Mouse (Mus musculus) hindbrain, postnatal 0 days (tissue): Measurements from ENCODE around the gene Tgtp1. TPM values are rescaled to one million over a fixed set of nuclear protein-coding genes. Genes with fewer than 3 reads are reported as not detected.
"Not testable (repeated sequence)": the region's sequence is repeated elsewhere in the genome, so short reads cannot be mapped to it uniquely, and the experiment has no call there.

Source experiments
- ATAC-seq: fragments of 200-750 bp; cut with Nextera tagmentation; 2 replicates; pipeline ENCODE4 v1.8.0; 2017; ENCODE audit warnings: mild to moderate bottlenecking, moderate TSS enrichment, moderate library complexity
- DNase-seq: peaks from one replicate; pipeline ENCODE4 v3.0.0-alpha.2; 2015; ENCODE audit warnings: low spot score
- H3K27ac ChIP-seq: fragments of 300-500 bp; sonication (generic); 2 replicates; pipeline ENCODE4 v1.5.1; 2014; ENCODE audit warnings: mild to moderate bottlenecking
- H3K27me3 ChIP-seq: fragments of 300-500 bp; sonication (generic); 2 replicates; pipeline ENCODE4 v1.6.1; 2014; ENCODE audit warnings: low read length, mixed read lengths; ENCODE audit not compliant: insufficient read depth
- H3K36me3 ChIP-seq: fragments of 300-500 bp; sonication (generic); 2 replicates; pipeline ENCODE4 v1.6.1; 2014; ENCODE audit warnings: low read length, mixed read lengths; ENCODE audit not compliant: insufficient read depth
- H3K4me1 ChIP-seq: fragments of 300-500 bp; sonication (generic); 2 replicates; pipeline ENCODE4 v1.6.1; 2014; ENCODE audit warnings: antibody characterized with exemption, low read length, mixed read lengths; ENCODE audit not compliant: insufficient read depth
- H3K4me2 ChIP-seq: fragments of 300-500 bp; sonication (generic); 2 replicates; pipeline ENCODE4 v1.6.1; 2014; ENCODE audit warnings: low read depth, mild to moderate bottlenecking, low read length, moderate library complexity, mixed read lengths
- H3K4me3 ChIP-seq: fragments of 300-500 bp; sonication (generic); 2 replicates; pipeline ENCODE4 v1.5.1; 2014; ENCODE audit warnings: low read length
- H3K9ac ChIP-seq: fragments of 300-500 bp; sonication (generic); replicated peaks from 2 replicates; pipeline ENCODE4 v1.6.1; 2014; ENCODE audit warnings: mild to moderate bottlenecking, low read length, moderate library complexity, mixed read lengths
- H3K9me3 ChIP-seq: fragments of 300-500 bp; sonication (generic); 2 replicates; pipeline ENCODE4 v1.6.1; 2016; ENCODE audit warnings: low read length, mixed read lengths
- WGBS: fragments of 180-500 bp; shearing (Covaris S2); extraction: QIAGEN DNeasy Blood & Tissue Kit; methylation state at CpG from one replicate; pipeline ENCODE4 v1.1.7; 2014; 5-methylcytosine and 5-hydroxymethylcytosine counted together
- polyA plus RNA-seq: library from polyadenylated mRNA; unstranded; fragments of >200 nt; fragmentation: Nextera tagmentation; extraction: Ambion mirVana; gene quantifications from 2 replicates; pipeline ENCODE4 v1.2.1, GENCODE M21; 2015
- total RNA-seq: library from RNA; depleted of rRNA; stranded (reverse); fragments of >200 nt; gene quantifications from 2 replicates; pipeline ENCODE4 v1.2.3, GENCODE M21; 2014; rRNA removed

Tgtp1 gene
- total RNA-seq (not detected in 2 replicates), polyA plus RNA-seq (0.09 and 0.35 TPM in 2 replicates)

DNA sequence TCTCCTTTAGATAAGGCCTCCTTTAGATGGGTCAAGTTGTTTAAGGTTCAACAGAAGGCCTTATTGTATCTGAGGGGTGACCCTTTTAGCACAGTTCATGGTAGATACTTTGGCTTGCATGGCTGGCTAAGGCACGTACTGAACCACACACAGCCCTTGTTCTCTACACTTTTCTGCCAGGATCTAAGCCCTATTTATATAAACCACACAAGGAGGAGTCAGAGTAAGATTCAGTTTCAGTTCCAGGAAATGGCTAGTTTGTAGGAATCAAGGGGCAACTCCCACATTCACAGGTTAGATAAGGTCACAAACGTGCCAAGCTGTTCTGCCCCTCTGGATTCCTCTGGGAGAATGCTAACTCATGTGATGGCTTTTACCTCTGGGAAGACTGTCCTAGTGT is at the start of gene Tgtp1:
Tgtp1 (minus strand) TSS at position 155 of the 400 bp plus-strand sequence.
- DNase-seq, H3K27me3 ChIP-seq, H3K4me3 ChIP-seq, H3K36me3 ChIP-seq, H3K9ac ChIP-seq, H3K9me3 ChIP-seq, H3K4me1 ChIP-seq, H3K27ac ChIP-seq, ATAC-seq, H3K4me2 ChIP-seq: not testable (repeated sequence)
- 75% methylated on average over 2 of the region's 2 CpGs for WGBS

DNA sequence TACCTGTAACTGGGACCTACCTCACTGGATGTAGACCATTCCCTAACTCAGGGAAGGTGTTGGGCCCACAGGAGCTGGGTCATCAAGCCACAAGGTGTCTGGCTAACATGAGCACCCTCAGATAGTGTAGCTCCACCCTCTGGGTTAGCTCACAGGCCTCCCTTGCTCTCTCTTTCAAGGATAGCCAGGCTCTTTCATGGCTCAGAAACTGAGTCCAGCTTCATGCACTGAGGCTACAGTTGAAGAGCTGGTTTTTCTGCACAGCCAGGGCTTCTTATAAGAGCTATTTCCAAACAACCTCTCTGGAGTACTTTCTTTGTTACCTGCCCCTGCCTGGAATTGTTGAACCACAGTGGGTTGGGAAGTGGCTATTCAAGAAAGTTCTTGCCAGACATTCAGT is 18.1 kb upstream of the Tgtp1 start:
- H3K36me3 ChIP-seq, H3K4me3 ChIP-seq, H3K4me1 ChIP-seq, H3K27me3 ChIP-seq, H3K9ac ChIP-seq, DNase-seq, ATAC-seq, H3K27ac ChIP-seq, H3K4me2 ChIP-seq, H3K9me3 ChIP-seq: not testable (repeated sequence)

DNA sequence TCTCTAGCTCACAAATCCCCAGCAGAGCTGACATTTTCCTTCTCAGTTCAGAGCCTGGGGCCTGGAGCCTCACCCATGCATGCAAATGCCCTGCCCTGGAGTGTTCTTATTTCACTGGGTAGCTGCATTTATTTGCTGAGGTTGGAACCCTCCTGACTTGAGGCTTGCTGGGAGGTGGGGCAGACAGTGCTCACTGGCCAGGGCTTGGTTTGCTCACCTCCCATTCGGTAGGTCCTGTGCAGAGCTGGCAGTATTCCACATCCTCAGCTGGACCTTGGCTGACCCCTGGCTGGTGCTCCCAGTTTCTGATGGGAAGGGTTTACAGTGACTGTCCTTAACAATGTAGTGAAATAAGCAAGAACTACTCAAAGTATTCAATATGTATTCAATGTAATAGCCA is 12.8 kb upstream of the Tgtp1 start:
- not testable (repeated sequence) for H3K9me3 ChIP-seq, ATAC-seq, DNase-seq, H3K4me3 ChIP-seq, H3K4me2 ChIP-seq, H3K27ac ChIP-seq, H3K27me3 ChIP-seq, H3K36me3 ChIP-seq, H3K9ac ChIP-seq, H3K4me1 ChIP-seq
- 25% methylated on average over 1 of the region's 1 CpGs for WGBS

DNA sequence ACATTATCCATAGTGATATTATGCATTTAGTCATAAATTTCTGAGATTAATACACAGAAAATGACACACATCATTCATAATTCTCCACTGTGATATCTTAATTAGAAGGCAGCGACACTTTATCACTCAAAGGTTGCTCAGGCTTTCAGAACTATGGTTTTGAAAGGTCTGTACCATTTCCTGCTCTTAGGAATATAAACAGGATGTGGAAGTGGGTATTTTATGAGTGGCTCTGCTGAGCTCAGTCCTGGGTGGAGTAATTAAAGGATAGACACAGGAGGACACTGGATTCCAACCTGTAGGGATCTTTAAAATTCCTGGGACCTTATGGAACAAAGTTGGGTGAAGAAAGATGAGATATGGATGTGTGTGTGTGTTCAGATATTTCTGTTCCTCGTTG is 12.3 kb upstream of the Tgtp1 start:
- not testable (repeated sequence) for H3K9me3 ChIP-seq, ATAC-seq, H3K4me1 ChIP-seq, H3K27me3 ChIP-seq, H3K27ac ChIP-seq, H3K36me3 ChIP-seq, H3K4me3 ChIP-seq, H3K4me2 ChIP-seq, H3K9ac ChIP-seq, DNase-seq
- 77% methylated on average over 2 of the region's 2 CpGs for WGBS

DNA sequence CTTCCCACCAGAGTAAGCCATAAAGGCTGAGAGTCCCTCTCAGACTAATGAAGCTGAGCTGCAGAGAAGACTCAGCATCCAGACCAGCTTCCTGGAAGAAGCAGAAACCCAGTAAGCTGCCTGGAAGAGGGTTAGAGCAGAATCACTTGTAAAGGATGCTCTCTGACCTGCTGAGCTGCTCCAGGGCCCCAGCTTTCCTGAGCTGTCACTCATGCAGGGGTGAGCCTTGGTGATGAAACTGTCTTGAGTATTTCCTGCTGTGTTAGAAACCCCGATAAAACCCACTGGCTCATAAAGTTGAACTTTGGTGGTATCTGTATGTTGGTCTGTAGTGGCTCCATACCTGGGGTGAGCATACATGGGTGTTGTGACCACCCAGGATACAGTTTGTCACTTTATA is 6.4 kb upstream of the Tgtp1 start:
- not testable (repeated sequence) for H3K9ac ChIP-seq, H3K4me2 ChIP-seq, H3K9me3 ChIP-seq, H3K27ac ChIP-seq, H3K36me3 ChIP-seq, DNase-seq, H3K27me3 ChIP-seq, H3K4me1 ChIP-seq, ATAC-seq, H3K4me3 ChIP-seq
- WGBS: 75% methylated on average over 1 of the region's 1 CpGs

DNA sequence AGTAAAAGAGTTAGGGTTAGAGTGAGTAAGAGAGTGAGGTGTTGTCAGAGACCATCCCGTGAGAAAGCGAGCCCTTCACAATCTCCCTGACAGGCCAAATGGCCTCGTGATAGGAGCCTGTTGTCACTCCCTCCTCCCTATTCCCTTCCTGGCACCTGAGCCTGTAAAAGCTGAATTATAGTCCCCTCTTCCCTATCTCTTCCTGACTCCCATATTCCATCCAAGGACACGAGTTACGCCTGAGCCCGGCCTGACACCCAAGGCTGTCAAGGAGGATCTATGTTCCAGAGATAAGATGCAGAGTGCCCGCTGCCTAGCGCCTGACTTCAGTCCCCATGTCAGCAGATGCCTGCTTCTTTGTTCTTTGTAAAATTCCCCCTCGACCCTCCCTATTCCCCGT is 676 bp downstream of the Tgtp1 start:
- not testable (repeated sequence) for DNase-seq, H3K36me3 ChIP-seq, ATAC-seq, H3K4me1 ChIP-seq, H3K4me3 ChIP-seq, H3K27me3 ChIP-seq, H3K27ac ChIP-seq, H3K4me2 ChIP-seq, H3K9ac ChIP-seq, H3K9me3 ChIP-seq
- WGBS: 54% methylated on average over 10 of the region's 10 CpGs

DNA sequence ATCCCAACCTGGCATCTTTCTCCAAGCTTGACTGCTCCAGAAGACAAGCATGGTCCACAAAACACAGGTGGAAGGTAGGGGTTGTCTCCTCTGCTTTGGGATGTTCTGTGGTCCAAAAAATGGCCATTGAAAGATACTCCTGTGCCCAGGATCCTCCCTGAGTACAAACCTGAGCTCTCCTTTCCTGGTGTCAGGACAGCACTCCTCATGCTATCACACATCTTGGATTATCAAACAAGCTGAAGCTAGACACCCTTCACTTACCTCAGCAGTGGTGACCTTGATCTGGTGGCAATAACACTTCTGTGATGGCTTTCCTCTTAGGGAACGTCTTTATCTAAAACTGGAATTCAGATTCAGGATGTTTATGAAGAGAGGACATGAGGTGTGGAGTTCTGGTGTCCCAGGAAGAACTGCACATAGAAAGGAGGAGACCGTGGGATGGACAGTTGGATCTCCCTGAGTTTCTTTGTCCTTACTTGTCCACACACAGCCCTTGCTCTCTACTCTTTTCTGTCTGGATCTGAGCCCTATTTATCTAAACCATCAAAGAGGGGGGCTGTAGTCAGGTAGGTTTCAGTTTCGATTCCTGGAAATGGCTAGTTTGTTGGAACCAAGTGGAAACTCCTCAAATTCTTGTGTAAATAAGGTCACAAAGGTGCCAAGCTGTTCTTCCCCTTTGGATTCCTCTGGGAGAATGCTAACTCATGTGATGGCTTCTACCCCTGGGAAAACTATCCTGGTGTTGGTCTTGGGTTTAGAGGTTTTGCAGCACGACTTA is 2.0 kb downstream of the Tgtp1 start, which contains the start of gene Gm12185:
Gm12185 (minus strand) TSS at position 487 of the 781 bp plus-strand sequence.
- ATAC-seq, H3K27me3 ChIP-seq: not testable (repeated sequence)
- WGBS: 56% methylated on average over 4 of the region's 4 CpGs

DNA sequence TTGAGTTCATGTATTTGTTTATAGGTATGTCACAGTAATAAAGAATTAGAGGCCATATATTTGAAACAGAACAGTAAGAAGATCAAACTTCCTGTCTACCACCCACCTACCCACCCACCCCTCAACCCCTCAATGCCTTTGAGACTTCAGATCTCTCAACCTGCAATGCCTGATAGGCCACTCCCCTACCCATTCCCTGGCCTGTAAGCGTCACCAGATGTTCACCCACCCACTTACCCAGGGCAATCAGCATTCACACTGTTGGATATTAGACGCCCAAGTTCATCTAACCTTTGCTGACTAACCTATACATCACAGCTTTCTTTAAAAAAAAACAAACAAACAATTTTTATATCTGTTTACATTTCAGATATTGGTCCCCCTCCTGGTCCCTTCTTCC is 4.0 kb downstream of the Tgtp1 start:
- H3K27ac ChIP-seq, ATAC-seq: not testable (repeated sequence)
- WGBS: 88% methylated on average over 1 of the region's 2 CpGs

More for the DNA sequence above, 2.0 kb downstream of the Tgtp1 start, which contains the start of gene Gm12185:
- DNase-seq, H3K9me3 ChIP-seq, H3K9ac ChIP-seq, H3K4me3 ChIP-seq, H3K36me3 ChIP-seq, H3K4me2 ChIP-seq, H3K27ac ChIP-seq, H3K4me1 ChIP-seq: not testable (repeated sequence)

DNA sequence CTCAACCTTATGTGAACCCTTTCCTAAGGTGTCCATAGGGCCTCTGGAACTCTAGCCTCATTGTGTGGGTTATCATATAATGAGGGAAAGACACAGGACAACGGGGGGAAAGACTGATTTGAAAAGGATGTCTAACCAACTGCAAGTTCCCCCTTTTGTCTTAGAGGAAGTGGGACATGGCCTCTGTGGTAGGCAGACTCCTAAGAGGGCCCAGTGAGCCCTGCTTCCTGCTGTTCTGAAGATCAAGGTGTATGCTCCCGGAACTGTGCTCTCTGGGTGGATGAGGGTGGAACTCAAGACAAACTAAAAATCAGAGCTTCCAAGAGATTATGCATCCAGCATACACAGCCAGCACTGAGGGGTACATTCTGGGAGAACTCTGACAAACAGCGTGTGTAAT is 5.8 kb downstream of the Tgtp1 start:
- not testable (repeated sequence) for H3K27me3 ChIP-seq, H3K9ac ChIP-seq, H3K4me2 ChIP-seq, H3K4me3 ChIP-seq, H3K27ac ChIP-seq, H3K4me1 ChIP-seq, H3K9me3 ChIP-seq, H3K36me3 ChIP-seq, ATAC-seq, DNase-seq
- WGBS: 81% methylated on average over 2 of the region's 3 CpGs

More for the DNA sequence above, 4.0 kb downstream of the Tgtp1 start:
- H3K4me3 ChIP-seq, H3K4me2 ChIP-seq, H3K27me3 ChIP-seq, DNase-seq, H3K36me3 ChIP-seq, H3K4me1 ChIP-seq, H3K9me3 ChIP-seq, H3K9ac ChIP-seq: not testable (repeated sequence)

DNA sequence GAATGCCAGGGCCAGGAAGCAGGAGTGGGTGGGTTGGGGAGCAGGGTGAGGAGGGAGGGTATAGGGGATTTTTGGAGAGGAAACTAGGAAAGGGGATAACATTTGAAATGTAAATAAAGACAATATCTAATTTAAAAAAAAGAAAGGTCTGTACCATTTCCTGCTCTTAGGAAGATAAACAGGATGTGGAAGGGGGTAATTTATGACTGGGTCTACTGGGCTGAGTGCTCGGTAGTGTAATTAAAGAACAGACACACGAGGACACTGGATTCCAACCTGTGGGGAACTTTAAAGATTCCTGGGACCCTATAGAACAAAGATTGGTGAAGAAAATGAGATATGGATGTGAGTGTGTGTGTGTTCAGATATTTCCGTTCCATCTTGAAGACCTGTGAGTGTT is 11.1 kb downstream of the Tgtp1 start:
- no CpG with 5 or more reads among the region's 3 CpGs for WGBS
- H3K36me3 ChIP-seq, H3K9ac ChIP-seq, DNase-seq, H3K4me1 ChIP-seq, H3K4me3 ChIP-seq, H3K27me3 ChIP-seq, H3K27ac ChIP-seq, H3K9me3 ChIP-seq, ATAC-seq, H3K4me2 ChIP-seq: not testable (repeated sequence)
